ENCODE assay signal across 8 mouse cellular contexts in the genomic region with DNA sequence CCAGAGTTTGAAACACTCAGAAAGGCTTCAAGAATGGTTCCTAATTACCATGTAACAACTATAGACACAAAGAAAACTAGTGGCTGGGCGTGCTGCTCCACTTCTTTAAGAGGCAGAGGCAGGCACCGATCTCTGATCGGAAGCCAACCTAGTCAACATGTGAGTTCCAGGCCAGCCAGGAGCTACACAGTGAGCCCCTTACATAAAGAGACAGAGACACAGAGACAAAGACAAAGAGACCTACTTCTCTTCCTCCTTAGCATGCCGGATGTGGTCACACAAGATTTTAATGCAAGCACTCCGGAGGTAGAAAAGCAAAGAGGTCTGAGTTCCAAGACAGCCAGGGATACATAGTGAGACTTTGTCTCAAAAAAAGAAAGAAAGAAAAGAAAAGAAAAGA. TPM values are rescaled to one million over a fixed set of nuclear protein-coding genes. Genes with fewer than 3 reads are reported as not detected.
DNase-seq lines count a peak whose midpoint lies in the region; ATAC-seq lines count a peak whose summit lies in the region.

No protein-coding gene starts in this region.

- peak overlapping the region; percentile 64; the same call in 1 of the 2 replicates for H3K4me3 ChIP-seq in lung, embryonic 15.5 days
- peak overlapping the region; percentile 79 for H3K4me3 ChIP-seq in brown adipose tissue, adult 24 weeks (ENCODE audit: insufficient read depth, low read depth, low read length)
- H3K4me3 ChIP-seq in intestine, embryonic 15.5 days (replicated peaks) = peak overlapping the region; percentile 12; the same call in 1 of the 2 replicates
- H3K4me3 ChIP-seq in neural tube, embryonic 12.5 days = no peak overlapping the region

- H3K9me3 ChIP-seq in lung, embryonic 15.5 days = no peaks in the 10 kb centered on the region
- no peaks in the 10 kb centered on the region for H3K9me3 ChIP-seq in intestine, embryonic 15.5 days
- H3K9me3 ChIP-seq in neural tube, embryonic 12.5 days = no peaks in the 10 kb centered on the region

- no peak for ATAC-seq in lung, embryonic 15.5 days (ENCODE audit: borderline replicate concordance, extremely low read depth, low FRiP score, low TSS enrichment)
- ATAC-seq in intestine, embryonic 15.5 days = no peak
- ATAC-seq in neural tube, embryonic 12.5 days (ENCODE audit: low FRiP score, low read depth) = no peak

- peak overlapping the region; percentile 59 for H3K4me2 ChIP-seq in lung, embryonic 15.5 days
- peak overlapping the region; percentile 57 for H3K4me2 ChIP-seq in intestine, embryonic 15.5 days (replicated peaks)
- peak overlapping the region; percentile 65 for H3K4me2 ChIP-seq in neural tube, embryonic 12.5 days (replicated peaks)

- no peak for DNase-seq in lung, postnatal 14 days
- DNase-seq in right cerebral cortex, postnatal 25 days = no peak
- no peak for DNase-seq in right cerebral cortex, postnatal 36 days (ENCODE audit: low spot score in 2 of 2)
- no peak for DNase-seq in frontal cortex, postnatal 14 days (ENCODE audit: low spot score in 2 of 2)

- no peak overlapping the region for H3K9ac ChIP-seq in lung, embryonic 15.5 days
- no peak overlapping the region for H3K9ac ChIP-seq in intestine, embryonic 15.5 days
- no peak overlapping the region for H3K9ac ChIP-seq in neural tube, embryonic 12.5 days

- H3K27ac ChIP-seq in lung, embryonic 15.5 days = no peak overlapping the region
- peak overlapping the region; percentile 16; the same call in 1 of the 2 replicates for H3K27ac ChIP-seq in brown adipose tissue, adult 24 weeks (replicated peaks; ENCODE audit: low read depth, low read length)
- H3K27ac ChIP-seq in intestine, embryonic 15.5 days = no peak overlapping the region
- no peak overlapping the region for H3K27ac ChIP-seq in neural tube, embryonic 12.5 days

- H3K36me3 ChIP-seq in lung, embryonic 15.5 days = no peaks in the 10 kb centered on the region
- H3K36me3 ChIP-seq in intestine, embryonic 15.5 days = no peaks in the 10 kb centered on the region
- H3K36me3 ChIP-seq in neural tube, embryonic 12.5 days = no peaks in the 10 kb centered on the region

- WGBS in lung, embryonic 15.5 days = 34% methylated on average over 5 of the region's 5 CpGs
- 53% methylated on average over 5 of the region's 5 CpGs for WGBS in intestine, embryonic 15.5 days
- 29% methylated on average over 5 of the region's 5 CpGs for WGBS in neural tube, embryonic 12.5 days

- H3K4me1 ChIP-seq in lung, embryonic 15.5 days = peaks cover 6% of the 10 kb centered on the region; the same call in 1 of the 2 replicates
- peaks cover 5% of the 10 kb centered on the region; the same call in 1 of the 2 replicates for H3K4me1 ChIP-seq in brown adipose tissue, adult 24 weeks (ENCODE audit: control insufficient read depth, insufficient read depth, insufficient read length, low read length)
- no peaks in the 10 kb centered on the region for H3K4me1 ChIP-seq in intestine, embryonic 15.5 days (replicated peaks)
- no peaks in the 10 kb centered on the region for H3K4me1 ChIP-seq in neural tube, embryonic 12.5 days

- no peaks in the 10 kb centered on the region for H3K27me3 ChIP-seq in lung, embryonic 15.5 days
- H3K27me3 ChIP-seq in intestine, embryonic 15.5 days (replicated peaks) = no peaks in the 10 kb centered on the region
- H3K27me3 ChIP-seq in neural tube, embryonic 12.5 days (replicated peaks) = no peaks in the 10 kb centered on the region

RNA-seq across cellular contexts. Expression of gene Pdha1, which starts 2.1 kb away (rescaled TPM):
- polyA plus RNA-seq in lung, embryonic 15.5 days (2015; fragmentation: Nextera tagmentation; extraction: Ambion mirVana) = 124 and 130 TPM in 2 replicates
- 1,665 and 1,703 TPM in 2 replicates for polyA plus RNA-seq in brown adipose tissue, adult 24 weeks (2012; ENCODE audit: insufficient read depth, insufficient read length, missing spikeins)
- polyA plus RNA-seq in intestine, embryonic 15.5 days (2015; fragmentation: Nextera tagmentation; extraction: Ambion mirVana) = 141 and 145 TPM in 2 replicates
- 86.6 and 100 TPM in 2 replicates for polyA plus RNA-seq in neural tube, embryonic 12.5 days (2016; fragmentation: Nextera tagmentation; extraction: Ambion mirVana)

Comparison
In these comparisons a context has a peak if more than half of its experiments do, and no peak if none do; other contexts are left out.
1. RNA of gene Pdha1, which starts 2.1 kb away (polyA plus RNA-seq): 1,665 to 1,703 TPM in brown adipose tissue, adult 24 weeks; 141 to 145 TPM in intestine, embryonic 15.5 days, 124 to 130 TPM in lung, embryonic 15.5 days and 86.6 to 100 TPM in neural tube, embryonic 12.5 days; every median in the first group is over 10 times any median in the second.
2. Peak in every context shown above with its lines, with median percentiles within 50 percentile points of each other: H3K4me2 ChIP-seq.